Mouse (Mus musculus) layer of hippocampus, adult 2 months (tissue): Measurements from ENCODE around the gene Pgf. TPM values are rescaled to one million over a fixed set of nuclear protein-coding genes. Genes with fewer than 3 reads are reported as not detected.

Experiments
- DNase-seq, 2 experiments: peaks; one replicate each; pipeline ENCODE4 v3.0.0; 2022; ENCODE audit warnings: low spot score in 2 of 2
- H3K27ac ChIP-seq: fragments of 200-600 bp; 2 replicates; pipeline ENCODE4 v1.8.1; 2022
- H3K4me3 ChIP-seq: fragments of 200-600 bp; 2 replicates; pipeline ENCODE4 v1.8.1; 2022; ENCODE audit warnings: mild to moderate bottlenecking
- CTCF ChIP-seq: fragments of 200-600 bp; conservative IDR thresholded peaks from 2 replicates; pipeline ENCODE4 v1.8.1; 2022; ENCODE audit warnings: antibody characterized with exemption, mild to moderate bottlenecking, moderate library complexity
- total RNA-seq, 2 experiments: library from RNA; stranded (reverse); gene quantifications; 2 replicates each; pipeline ENCODE4 v1.2.3; 2021

The Pgf gene
- total RNA-seq, 2 experiments from 2014 or later: 4.7 to 5.2 TPM

- no peak for DNase-seq
- H3K27ac ChIP-seq: no peak overlapping the region
- TF ChIP-seq CTCF: no peak
- no peak overlapping the region for H3K4me3 ChIP-seq
Measured at GRCm38 (mm10) chr12:85184118-85184517, 6.5 kb upstream of the Pgf start.

GRCm38 (mm10) chr12:85182898-85183297 is 5.3 kb upstream of the Pgf start:
- no peak for DNase-seq
- no peak for TF ChIP-seq CTCF
- Histone ChIP-seq H3K4me3 (no peak overlapping the region), H3K27ac (no peak overlapping the region)

DNA sequence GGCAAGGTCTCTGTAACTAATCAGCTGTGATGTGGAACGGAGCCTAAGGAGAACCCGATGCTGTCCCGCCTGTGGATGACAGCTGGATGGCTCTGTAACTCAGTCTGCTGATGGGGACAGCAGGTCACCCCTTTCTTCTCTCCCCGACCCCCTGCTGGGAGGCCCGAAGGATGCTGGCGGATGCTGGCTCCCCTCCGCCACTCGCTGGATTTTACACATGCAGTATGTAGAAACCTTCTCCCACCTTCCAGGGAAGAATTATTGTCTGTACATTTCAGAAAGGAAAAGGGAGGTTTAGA is 4.7 kb upstream of the Pgf start:
- H3K4me3 ChIP-seq: no peak overlapping the region
- no peak overlapping the region for H3K27ac ChIP-seq
- DNase-seq: no peak
- no peak for TF ChIP-seq CTCF

GRCm38 (mm10) chr12:85181475-85182344 is 4.1 kb upstream of the Pgf start:
- H3K27ac ChIP-seq: no peak overlapping the region
- DNase-seq: no peak
- no peak overlapping the region for H3K4me3 ChIP-seq
- no peak for TF ChIP-seq CTCF

- H3K4me3 ChIP-seq: no peak overlapping the region
- TF ChIP-seq CTCF: no peak
- DNase-seq: no peak
- H3K27ac ChIP-seq: no peak overlapping the region
Measured at GRCm38 (mm10) chr12:85178294-85178693, 704 bp upstream of the Pgf start.

- H3K4me3 ChIP-seq: peak overlapping the region; percentile 43
- TF ChIP-seq CTCF: no peak
- peak overlapping the region; percentile 36; the same call in 1 of the 2 replicates for H3K27ac ChIP-seq
- DNase-seq: no peak
Measured at GRCm38 (mm10) chr12:85176846-85177523, 605 bp downstream of the Pgf start.

DNA sequence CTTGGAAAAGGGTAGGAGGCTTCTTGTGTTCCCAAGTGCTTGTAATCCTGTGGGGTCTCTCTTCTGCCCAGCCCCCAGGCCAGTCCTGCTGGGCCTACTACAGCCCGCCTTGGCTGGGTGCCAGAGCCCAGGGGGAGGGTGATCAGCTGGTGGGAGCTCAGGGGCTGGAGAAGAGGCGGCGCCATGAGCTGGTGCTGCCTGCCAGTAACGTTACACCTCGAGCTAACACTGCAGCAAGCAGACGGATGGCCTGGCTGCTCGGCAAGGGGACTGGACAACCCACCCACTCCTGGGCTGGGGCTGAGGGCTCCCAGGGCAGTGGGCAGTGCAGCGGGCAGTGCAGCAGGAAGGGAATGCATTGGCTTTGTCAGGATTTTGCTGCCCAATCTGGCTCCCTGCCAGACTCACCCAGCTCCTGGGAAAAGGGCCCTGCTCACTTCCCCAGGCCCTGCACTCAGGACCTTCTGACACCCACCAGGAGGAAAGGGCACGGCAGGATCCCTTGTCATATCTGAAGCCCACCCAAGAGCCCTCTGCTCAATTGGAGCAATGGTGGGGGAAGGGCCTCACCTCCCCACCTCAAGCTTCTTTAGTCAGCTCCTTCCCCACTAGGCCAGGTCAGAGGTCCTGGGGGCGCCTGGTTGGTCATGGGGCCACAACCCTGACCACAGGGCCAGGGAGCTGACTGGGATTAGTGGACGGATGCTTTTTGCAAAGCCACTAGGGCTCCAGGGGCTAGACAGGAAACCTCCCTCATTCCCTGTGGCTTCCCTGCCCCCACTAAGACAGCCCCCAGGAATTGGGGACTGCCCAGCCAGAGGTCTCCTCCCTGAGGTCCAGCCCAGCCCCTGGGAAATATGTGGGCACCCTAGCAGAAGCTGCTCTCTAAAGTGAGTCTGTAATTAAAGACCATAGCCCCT is 1.4 kb downstream of the Pgf start:
- H3K4me3 ChIP-seq: no peak overlapping the region; the same call in 1 of the 2 replicates
- peak overlapping the region; percentile 36; the same call in 1 of the 2 replicates for H3K27ac ChIP-seq
- no peak for DNase-seq
- TF ChIP-seq CTCF: no peak

- Histone ChIP-seq H3K27ac (no peak overlapping the region), H3K4me3 (no peak overlapping the region; the same call in 1 of the 2 replicates)
- no peak for DNase-seq
- no peak for TF ChIP-seq CTCF
Measured at GRCm38 (mm10) chr12:85175087-85175675, 2.4 kb downstream of the Pgf start.

DNA sequence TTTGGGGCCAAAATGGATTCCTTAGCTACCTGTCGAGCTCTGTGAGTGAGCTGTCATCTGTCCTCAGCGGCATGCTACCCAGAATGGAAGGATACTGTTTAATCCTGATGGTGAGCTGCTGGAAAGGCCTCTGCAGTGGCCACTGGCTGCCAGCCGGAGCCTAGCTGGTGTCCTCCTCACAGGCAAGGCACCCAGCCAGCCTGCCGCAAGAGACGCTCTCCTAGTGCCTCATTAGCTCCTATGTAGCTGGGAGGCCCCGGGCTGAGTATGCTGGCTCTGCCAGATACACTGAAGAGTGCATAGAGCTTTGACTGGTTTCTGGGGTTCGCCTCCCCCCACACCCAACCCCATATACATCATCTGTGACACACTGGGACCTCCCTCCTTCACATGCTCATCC is 3.6 kb downstream of the Pgf start:
- Histone ChIP-seq H3K4me3 (no peak overlapping the region), H3K27ac (no peak overlapping the region)
- DNase-seq: no peak
- TF ChIP-seq CTCF: peak; percentile 32

- Histone ChIP-seq H3K4me3 (no peak overlapping the region), H3K27ac (no peak overlapping the region)
- DNase-seq: no peak
- no peak for TF ChIP-seq CTCF
Measured at GRCm38 (mm10) chr12:85170948-85171307, 6.7 kb downstream of the Pgf start.

- DNase-seq: no peak
- H3K4me3 ChIP-seq: no peak overlapping the region
- H3K27ac ChIP-seq: 0 out of 2 replicates have a peak overlapping the region, but pooled peaks have one; percentile 78
- no peak for TF ChIP-seq CTCF
Measured at GRCm38 (mm10) chr12:85170284-85170947, 7.2 kb downstream of the Pgf start.

DNA sequence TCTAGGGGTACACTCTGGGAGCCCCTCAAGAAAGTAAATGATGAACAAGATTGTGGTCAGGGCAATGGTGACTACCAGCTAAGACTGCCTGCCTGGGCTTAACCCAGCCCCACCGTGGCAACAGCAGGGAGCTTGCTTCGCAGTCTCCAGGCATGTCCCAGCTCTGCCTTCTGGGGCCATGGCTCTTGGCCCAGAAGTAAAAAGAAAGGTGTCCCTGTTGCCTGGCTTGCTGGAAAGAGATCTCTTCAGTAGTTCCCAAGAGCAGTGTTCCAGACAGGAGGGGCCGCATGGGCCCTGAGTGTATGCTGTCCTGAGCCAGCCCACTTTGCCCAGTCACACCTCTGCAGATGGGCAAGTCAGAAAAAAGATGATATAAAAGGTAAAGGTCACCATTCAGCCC is 7.7 kb downstream of the Pgf start:
- DNase-seq: no peak
- no peak for TF ChIP-seq CTCF
- Histone ChIP-seq H3K4me3 (peak overlapping the region; percentile 57; the same call in 1 of the 2 replicates), H3K27ac (0 out of 2 replicates have a peak overlapping the region, but pooled peaks have one; percentile 78)
